Mouse (Mus musculus) bone marrow macrophage, adult 2 months (primary cell): ENCODE results near the gene Ebf1.

Source experiments
- CTCF ChIP-seq: IDR thresholded peaks from 2 replicates; pipeline ENCODE4 v1.5.1; 2012; ENCODE audit warnings: low read depth, mild to moderate bottlenecking, low read length, moderate library complexity
- POLR2A ChIP-seq: IDR thresholded peaks from 2 replicates; pipeline ENCODE4 v1.6.1; 2012; ENCODE audit warnings: mild to moderate bottlenecking, low read depth, low read length, borderline replicate concordance

DNA sequence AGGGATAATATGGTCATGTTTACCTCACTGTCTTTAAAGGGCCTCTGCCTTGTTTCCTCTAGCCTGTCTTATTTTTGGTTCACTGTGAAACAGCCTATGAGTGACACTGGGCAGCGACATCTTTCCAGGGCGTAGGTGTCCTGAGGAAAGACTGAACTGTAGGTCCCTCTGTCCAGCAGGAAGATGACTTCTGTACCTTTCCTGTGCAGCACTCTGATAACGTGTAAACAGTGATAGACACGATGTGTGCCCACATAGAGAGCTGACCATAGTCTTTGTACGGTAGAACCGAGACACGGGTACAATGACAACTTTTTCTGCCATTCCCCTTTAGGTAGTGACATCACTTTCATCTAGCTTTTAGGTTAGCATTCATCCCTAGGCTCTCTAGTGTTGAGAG lies 357.2 kb downstream of the Ebf1 start:
- no peak for TF ChIP-seq CTCF
- TF ChIP-seq POLR2A: no peak
